Mouse (Mus musculus) MEL (cell line): ENCODE results near the gene Ring1. TPM values are rescaled to one million over a fixed set of nuclear protein-coding genes. Genes with fewer than 3 reads are reported as not detected.

Experiments used
- DNase-seq: peaks from one replicate; pipeline ENCODE4 v3.0.0; 2011; ENCODE audit warnings: low read depth, low spot score
- H3K27ac ChIP-seq: 2 replicates; pipeline ENCODE4 v1.5.1; 2012; ENCODE audit warnings: low read depth, mild to moderate bottlenecking, control low read depth, low read length, moderate library complexity; ENCODE audit not compliant: control insufficient read depth
- H3K27me3 ChIP-seq, 2 experiments: fragments of 150-350 bp in 1 of 2; sonication (generic) in 1 of 2; 2 replicates each; pipeline ENCODE4 v1.6.1; 2012; ENCODE audit warnings: low read length in 2 of 2, mild to moderate bottlenecking in 2 of 2, improper control_type of control experiment in 1 of 2, moderate library complexity in 1 of 2; ENCODE audit not compliant: insufficient read depth in 2 of 2, control insufficient read depth in 1 of 2
- H3K36me3 ChIP-seq, 2 experiments: 2 replicates each; pipeline ENCODE4 v1.6.1; 2012 to 2014; ENCODE audit warnings: low read length in 2 of 2, improper control_type of control experiment in 1 of 2, inconsistent platforms in 1 of 2, mild to moderate bottlenecking in 1 of 2; ENCODE audit not compliant: insufficient read depth in 2 of 2, control insufficient read depth in 1 of 2
- H3K4me1 ChIP-seq, 2 experiments: fragments of 150-350 bp in 1 of 2; sonication (generic) in 1 of 2; 2 replicates each; pipeline ENCODE4 v1.6.1; 2012; ENCODE audit warnings: low read length in 2 of 2, improper control_type of control experiment in 1 of 2, mild to moderate bottlenecking in 1 of 2; ENCODE audit not compliant: insufficient read depth in 2 of 2, control insufficient read depth in 1 of 2
- H3K4me3 ChIP-seq, 2 experiments: fragments of 150-350 bp in 1 of 2; sonication (generic) in 1 of 2; 2 replicates each; pipeline ENCODE4 v1.5.1; 2012; ENCODE audit warnings: low read depth in 2 of 2, low read length in 2 of 2, mild to moderate bottlenecking in 2 of 2, moderate library complexity in 2 of 2, control low read depth in 1 of 2, improper control_type of control experiment in 1 of 2; ENCODE audit not compliant: control insufficient read depth in 1 of 2, insufficient read depth in 1 of 2
- H3K79me2 ChIP-seq: 2 replicates; pipeline ENCODE4 v1.6.1; 2012; ENCODE audit warnings: mild to moderate bottlenecking, low read length, moderate library complexity; ENCODE audit not compliant: control insufficient read depth, poor library complexity, insufficient read depth
- H3K9ac ChIP-seq: 2 replicates; pipeline ENCODE4 v1.6.1; 2012; ENCODE audit warnings: low read depth, mild to moderate bottlenecking, control low read depth, low read length, moderate library complexity; ENCODE audit not compliant: control insufficient read depth, poor library complexity, severe bottlenecking
- H3K9me3 ChIP-seq: fragments of 150-350 bp; sonication (generic); replicated peaks from 2 replicates; pipeline ENCODE4 v1.6.1; 2012; ENCODE audit warnings: mild to moderate bottlenecking, low read length, improper control_type of control experiment, moderate library complexity; ENCODE audit not compliant: insufficient read depth
- CHD1 ChIP-seq: IDR thresholded peaks from 2 replicates; pipeline ENCODE4 v1.6.1; 2012; ENCODE audit warnings: low read depth, mild to moderate bottlenecking, inconsistent platforms, low read length, improper control_type of control experiment
- CHD2 ChIP-seq: IDR thresholded peaks from 2 replicates; pipeline ENCODE4 v1.6.1; 2011; ENCODE audit warnings: low read length, improper control_type of control experiment
- CTCF ChIP-seq, 3 experiments: IDR thresholded peaks in 2 of 3; conservative IDR thresholded peaks in 1 of 3; 2 replicates each; pipeline ENCODE4 v1.5.1; 2011 to 2012; ENCODE audit warnings: low read length in 3 of 3, low read depth in 2 of 3, mild to moderate bottlenecking in 2 of 3, improper control_type of control experiment in 1 of 3, inconsistent platforms in 1 of 3, mixed read lengths in 1 of 3, moderate library complexity in 1 of 3; ENCODE audit not compliant: control insufficient read depth in 1 of 3, insufficient read depth in 1 of 3, poor library complexity in 1 of 3, severe bottlenecking in 1 of 3
- E2F4 ChIP-seq: IDR thresholded peaks from 2 replicates; pipeline ENCODE4 v1.6.1; 2011; ENCODE audit warnings: low read depth, low read length, improper control_type of control experiment, borderline replicate concordance
- ELF1 ChIP-seq: IDR thresholded peaks from 2 replicates; pipeline ENCODE4 v1.6.1; 2014; ENCODE audit warnings: low read depth, mild to moderate bottlenecking, inconsistent platforms, low read length, improper control_type of control experiment, moderate library complexity
- ETS1 ChIP-seq: IDR thresholded peaks from 2 replicates; pipeline ENCODE4 v1.6.1; 2012; ENCODE audit warnings: low read depth, mild to moderate bottlenecking, inconsistent platforms, low read length, improper control_type of control experiment, moderate library complexity
- GABPA ChIP-seq: IDR thresholded peaks from 2 replicates; pipeline ENCODE4 v1.6.1; 2012; ENCODE audit warnings: low read depth, mild to moderate bottlenecking, inconsistent platforms, low read length, improper control_type of control experiment, moderate library complexity
- GATA1 ChIP-seq: IDR thresholded peaks from 2 replicates; pipeline ENCODE4 v1.6.1; 2011; ENCODE audit warnings: low read depth, low read length, improper control_type of control experiment
- HCFC1 ChIP-seq: IDR thresholded peaks from 2 replicates; pipeline ENCODE4 v1.6.1; 2012; ENCODE audit warnings: low read depth, mild to moderate bottlenecking, inconsistent platforms, low read length, improper control_type of control experiment, moderate library complexity
- KAT2A ChIP-seq: conservative IDR thresholded peaks from 2 replicates; pipeline ENCODE4 v1.6.1; 2012; ENCODE audit warnings: low read depth, low read length, improper control_type of control experiment, inconsistent platforms
- MAFK ChIP-seq: IDR thresholded peaks from 2 replicates; pipeline ENCODE4 v1.6.1; 2011; ENCODE audit warnings: low read depth, mild to moderate bottlenecking, low read length, improper control_type of control experiment, borderline replicate concordance
- MAX ChIP-seq: IDR thresholded peaks from 2 replicates; pipeline ENCODE4 v1.6.1; 2011; ENCODE audit warnings: low read length, improper control_type of control experiment
- MAZ ChIP-seq: IDR thresholded peaks from 2 replicates; pipeline ENCODE4 v1.6.1; 2012; ENCODE audit warnings: low read depth, mild to moderate bottlenecking, inconsistent platforms, low read length, improper control_type of control experiment
- MEF2A ChIP-seq: IDR thresholded peaks from 2 replicates; pipeline ENCODE4 v1.6.1; 2014; ENCODE audit warnings: low read depth, mild to moderate bottlenecking, inconsistent platforms, low read length, improper control_type of control experiment; ENCODE audit not compliant: poor library complexity, insufficient replicate concordance, severe bottlenecking; ENCODE audit errors: extremely low read depth
- MYB ChIP-seq: IDR thresholded peaks from 2 replicates; pipeline ENCODE4 v1.6.1; 2011; ENCODE audit warnings: mild to moderate bottlenecking, low read depth, low read length, improper control_type of control experiment
- NELFE ChIP-seq: IDR thresholded peaks from 2 replicates; pipeline ENCODE4 v1.6.1; 2011; ENCODE audit warnings: low read depth, low read length, improper control_type of control experiment
- NRF1 ChIP-seq: IDR thresholded peaks from 2 replicates; pipeline ENCODE4 v1.6.1; 2014; ENCODE audit warnings: low read depth, mild to moderate bottlenecking, inconsistent platforms, low read length, improper control_type of control experiment, moderate library complexity; ENCODE audit not compliant: poor library complexity, insufficient read depth, severe bottlenecking
- POLR2AphosphoS2 ChIP-seq: IDR thresholded peaks from 2 replicates; pipeline ENCODE4 v1.6.1; 2011; ENCODE audit warnings: low read length, improper control_type of control experiment
- POLR2AphosphoS5 ChIP-seq: IDR thresholded peaks from 2 replicates; pipeline ENCODE4 v1.6.1; 2012; ENCODE audit warnings: low read depth, borderline replicate concordance, mild to moderate bottlenecking, inconsistent platforms, low read length, moderate library complexity, mixed read lengths
- SIN3A ChIP-seq: IDR thresholded peaks from 2 replicates; pipeline ENCODE4 v1.6.1; 2012; ENCODE audit warnings: low read length, improper control_type of control experiment, inconsistent platforms
- SMC3 ChIP-seq: IDR thresholded peaks from 2 replicates; pipeline ENCODE4 v1.6.1; 2011; ENCODE audit warnings: low read depth, low read length, improper control_type of control experiment
- TAL1 ChIP-seq: IDR thresholded peaks from 2 replicates; pipeline ENCODE4 v1.6.1; 2012; ENCODE audit warnings: mild to moderate bottlenecking, inconsistent platforms, low read length, moderate library complexity, mixed read lengths
- TBP ChIP-seq: IDR thresholded peaks from 2 replicates; pipeline ENCODE4 v1.8.0; 2011; ENCODE audit warnings: low read depth, low read length, improper control_type of control experiment
- TCF12 ChIP-seq: IDR thresholded peaks from 2 replicates; pipeline ENCODE4 v1.6.1; 2014; ENCODE audit warnings: low read depth, mild to moderate bottlenecking, inconsistent platforms, low read length, improper control_type of control experiment, moderate library complexity
- USF1 ChIP-seq: IDR thresholded peaks from 2 replicates; pipeline ENCODE4 v1.6.1; 2014; ENCODE audit warnings: low read depth, mild to moderate bottlenecking, inconsistent platforms, low read length, improper control_type of control experiment, moderate library complexity
- USF2 ChIP-seq, 2 experiments: IDR thresholded peaks; 2 replicates each; pipeline ENCODE4 v1.6.1; 2011 to 2012; ENCODE audit warnings: improper control_type of control experiment in 2 of 2, low read length in 2 of 2, borderline replicate concordance in 1 of 2, inconsistent platforms in 1 of 2, low read depth in 1 of 2, mild to moderate bottlenecking in 1 of 2; ENCODE audit not compliant: insufficient read depth in 1 of 2
- ZC3H11A ChIP-seq: IDR thresholded peaks from 2 replicates; pipeline ENCODE4 v1.6.1; 2012; ENCODE audit warnings: low read depth, mild to moderate bottlenecking, inconsistent platforms, low read length, improper control_type of control experiment
- ZMIZ1 ChIP-seq: IDR thresholded peaks from 2 replicates; pipeline ENCODE4 v1.6.1; 2012; ENCODE audit warnings: low read depth, mild to moderate bottlenecking, inconsistent platforms, low read length, improper control_type of control experiment, moderate library complexity
- ZNF384 ChIP-seq: IDR thresholded peaks from 2 replicates; pipeline ENCODE4 v1.6.1; 2012; ENCODE audit warnings: low read depth, mild to moderate bottlenecking, inconsistent platforms, low read length, improper control_type of control experiment
- polyA plus RNA-seq, 2 experiments: library from polyadenylated mRNA; stranded (reverse) in 1 of 2; unstranded in 1 of 2; fragments of >175 nt in 1 of 2; fragments of >200 nt in 1 of 2; gene quantifications; 2 replicates each; pipeline versions ENCODE4 v1.2.1 to v1.2.4; 2012; ENCODE audit warnings: low replicate concordance in 2 of 2, low read depth in 1 of 2; ENCODE audit not compliant: insufficient read length in 2 of 2, insufficient read depth in 1 of 2, missing spikeins in 1 of 2
- total RNA-seq: library from RNA; depleted of rRNA; stranded (reverse); fragments of 300-350 nt; gene quantifications from 2 replicates; pipeline ENCODE4 v1.2.3, GENCODE M21; 2012

Ring1 gene
- total and polyA plus RNA-seq, 3 experiments, result 18.3 to 28.4 TPM; not detected in 1

- TF ChIP-seq ETS1 (no peak), ZNF384 (no peak), GATA1 (no peak), NELFE (peak; percentile 61), TAL1 (no peak), GABPA (no peak), MAZ (0 out of 2 replicates have a peak, but pooled peaks have one; percentile 50), MAFK (no peak), TCF12 (no peak; the same call in none of the 2 replicates), USF2 (IDR thresholded peaks at IDR 0.05; ENCODE audit: borderline replicate concordance in 1 of 2, insufficient read depth in 1 of 2, low read depth in 1 of 2, low read length in 2 of 2) (no peak), MEF2A (no peak), E2F4 (no peak), MYB (no peak), POLR2AphosphoS2 (peak; percentile 96), CHD1 (no peak), ELF1 (no peak), CHD2 (no peak), POLR2AphosphoS5 (no peak), ZC3H11A (no peak), MAX (no peak), KAT2A (no peak; the same call in 1 of the 2 replicates), ZMIZ1 (peak; percentile 58; the same call in 1 of the 2 replicates)
- TF ChIP-seq, all 39 proteins: peak for 11
These were observed 3.3 kb upstream of the Ring1 start, which contains the start of gene H2-Ke6 (continued) for GRCm38 (mm10) chr17:34027656-34028223.

GRCm38 (mm10) chr17:34026917-34027655, 2.6 kb upstream of the Ring1 start:
- Histone ChIP-seq H3K27ac (peak overlapping the region; percentile 68), H3K4me1 (peaks cover 0 to 32% of the 10 kb centered on the region in 2 experiments; a peak in 2 of 4 replicates), H3K9ac (peak overlapping the region; percentile 92), H3K27me3 (no peaks in the 10 kb centered on the region), H3K79me2 (peaks cover 39% of the 10 kb centered on the region), H3K36me3 (peaks cover 3 to 15% of the 10 kb centered on the region in 2 experiments; a peak in 3 of 4 replicates), H3K9me3 (no peaks in the 10 kb centered on the region), H3K4me3 (peak overlapping the region; percentile 80 to 92)
- TF ChIP-seq ETS1 (no peak), GABPA (no peak), USF1 (no peak), KAT2A (no peak), SMC3 (no peak), NRF1 (no peak), E2F4 (no peak), USF2 (IDR thresholded peaks at IDR 0.05; ENCODE audit: borderline replicate concordance in 1 of 2, insufficient read depth in 1 of 2, low read depth in 1 of 2, low read length in 2 of 2) (no peak), MAX (no peak), TBP (no peak), MAFK (no peak), SIN3A (no peak), HCFC1 (no peak), CHD1 (no peak), CTCF (IDR thresholded peaks at IDR 0.05 in 2 of 3, conservative IDR thresholded peaks at IDR 0.05 in 1 of 3; ENCODE audit: control insufficient read depth in 1 of 3, insufficient read depth in 1 of 3, low read depth in 2 of 3, low read length in 3 of 3, poor library complexity in 1 of 3, severe bottlenecking in 1 of 3) (no peak)
- DNase-seq, result peak; percentile 68
